Mouse (Mus musculus) stomach, postnatal 0 days (tissue): ENCODE measurements at regions not wholly inside any gene's neighbourhood (a gene's known extent, or its start where the extent isn't known, plus 50 kb on each side); places are given as distances from the start of the nearest gene placed in this dataset.

ENCODE experiments used
- ATAC-seq: fragments of 200-750 bp; cut with Nextera tagmentation; 2 replicates; pipeline ENCODE4 v1.8.0; 2017; ENCODE audit not compliant: low FRiP score, low TSS enrichment
- DNase-seq: peaks from one replicate; pipeline ENCODE4 v3.0.0-alpha.2; 2016; ENCODE audit warnings: low spot score
- H3K27ac ChIP-seq: fragments of 300-500 bp; sonication (generic); replicated peaks from 2 replicates; pipeline ENCODE4 v1.5.1; 2014; ENCODE audit warnings: mild to moderate bottlenecking, control low read depth
- H3K27me3 ChIP-seq: fragments of 300-500 bp; sonication (generic); 2 replicates; pipeline ENCODE4 v1.6.1; 2014; ENCODE audit warnings: low read length; ENCODE audit not compliant: control insufficient read depth, insufficient read depth
- H3K36me3 ChIP-seq: fragments of 300-500 bp; sonication (generic); 2 replicates; pipeline ENCODE4 v1.6.1; 2014; ENCODE audit warnings: low read length, mixed read lengths; ENCODE audit not compliant: control insufficient read depth, insufficient read depth
- H3K4me1 ChIP-seq: fragments of 300-500 bp; sonication (generic); replicated peaks from 2 replicates; pipeline ENCODE4 v1.6.1; 2014; ENCODE audit warnings: antibody characterized with exemption; ENCODE audit not compliant: control insufficient read depth, insufficient read depth
- H3K4me2 ChIP-seq: fragments of 300-500 bp; sonication (generic); replicated peaks from 2 replicates; pipeline ENCODE4 v1.6.1; 2014; ENCODE audit warnings: low read depth, mild to moderate bottlenecking, control low read depth, moderate library complexity
- H3K4me3 ChIP-seq: fragments of 300-500 bp; sonication (generic); 2 replicates; pipeline ENCODE4 v1.5.1; 2014; ENCODE audit warnings: low read depth, low read length, control low read depth
- H3K9ac ChIP-seq: fragments of 300-500 bp; sonication (generic); 2 replicates; pipeline ENCODE4 v1.6.1; 2014; ENCODE audit warnings: mild to moderate bottlenecking, low read length, control low read depth, mixed read lengths
- H3K9me3 ChIP-seq: fragments of 300-500 bp; sonication (generic); 2 replicates; pipeline ENCODE4 v1.6.1; 2016; ENCODE audit warnings: low read length; ENCODE audit not compliant: control insufficient read depth
- CTCF ChIP-seq: IDR thresholded peaks from 2 replicates; pipeline ENCODE4 v1.5.1; 2016; ENCODE audit warnings: antibody characterized with exemption, low read depth, mild to moderate bottlenecking, moderate library complexity
- EP300 ChIP-seq: optimal IDR thresholded peaks from 2 replicates; pipeline ENCODE3; 2016; ENCODE audit warnings: antibody characterized with exemption
- WGBS: fragments of 180-500 bp; shearing (Covaris S2); extraction: QIAGEN DNeasy Blood & Tissue Kit; methylation state at CpG from one replicate; pipeline ENCODE4 v1.1.7; 2014; 5-methylcytosine and 5-hydroxymethylcytosine counted together

- Histone ChIP-seq H3K9me3 (no peaks in the 10 kb centered on the region), H3K27ac (no peak overlapping the region), H3K4me2 (no peak overlapping the region), H3K9ac (no peak overlapping the region), H3K36me3 (no peaks in the 10 kb centered on the region), H3K4me3 (no peak overlapping the region), H3K27me3 (no peaks in the 10 kb centered on the region), H3K4me1 (no peaks in the 10 kb centered on the region)
- TF ChIP-seq EP300: no peak
- TF ChIP-seq CTCF: no peak
- ATAC-seq (no peak), DNase-seq (no peak)
- WGBS: 71% methylated on average over 2 of the region's 2 CpGs
Measured at GRCm38 (mm10) chr14:123037444-123037843, 53.6 kb upstream of the Tmtc4 start.
